Mouse (Mus musculus): Measurements from ENCODE around the gene Ptpn13. TPM values are rescaled to one million over a fixed set of nuclear protein-coding genes. Genes with fewer than 3 reads are reported as not detected.

Gene Ptpn13
- total and polyA plus RNA-seq, 3 experiments: 15.1 to 43.6 (median 15.5) TPM

GRCm38 (mm10) chr5:103541542-103541941 is 116.5 kb downstream of the Ptpn13 start:
- H3K9me3 ChIP-seq (replicated peaks; ENCODE audit: insufficient read depth, low read length): no peaks in the 10 kb centered on the region
- no peaks in the 10 kb centered on the region for H3K79me2 ChIP-seq (ENCODE audit: control insufficient read depth, insufficient read depth, low read length, poor library complexity)
- H3K4me3 ChIP-seq (ENCODE audit: control insufficient read depth in 1 of 2, insufficient read depth in 1 of 2, low read depth in 2 of 2, low read length in 2 of 2): no peak overlapping the region
- H3K36me3 ChIP-seq (ENCODE audit: control insufficient read depth in 1 of 2, insufficient read depth in 2 of 2, low read length in 2 of 2): no peaks in the 10 kb centered on the region; a peak in 2 of 4 replicates
- H3K9ac ChIP-seq (ENCODE audit: control insufficient read depth, low read depth, low read length, poor library complexity, severe bottlenecking): no peak overlapping the region
- no peak for TF ChIP-seq SMC3 (IDR thresholded peaks at IDR 0.05; ENCODE audit: low read depth, low read length)
- TF ChIP-seq ELF1 (IDR thresholded peaks at IDR 0.05; ENCODE audit: low read depth, low read length): no peak
- no peak for TF ChIP-seq E2F4 (IDR thresholded peaks at IDR 0.05; ENCODE audit: borderline replicate concordance, low read depth, low read length)
- TF ChIP-seq ETS1 (IDR thresholded peaks at IDR 0.05; ENCODE audit: low read depth, low read length): no peak
- TF ChIP-seq ZKSCAN1 (IDR thresholded peaks at IDR 0.05; ENCODE audit: low read depth, low read length): no peak
- TF ChIP-seq ZNF384 (IDR thresholded peaks at IDR 0.05; ENCODE audit: low read depth, low read length): no peak
- TF ChIP-seq MYC (IDR thresholded peaks at IDR 0.05; ENCODE audit: low read depth, low read length): no peak
- TF ChIP-seq RCOR1 (IDR thresholded peaks at IDR 0.05; ENCODE audit: low read depth, low read length): no peak
- no peak for TF ChIP-seq MAZ (IDR thresholded peaks at IDR 0.05; ENCODE audit: low read depth, low read length)
- TF ChIP-seq HCFC1 (IDR thresholded peaks at IDR 0.05; ENCODE audit: low read depth, low read length): no peak
- TF ChIP-seq MYB (IDR thresholded peaks at IDR 0.05; ENCODE audit: low read depth, low read length): no peak
- TF ChIP-seq MEF2A (IDR thresholded peaks at IDR 0.05; ENCODE audit: extremely low read depth, insufficient replicate concordance, low read depth, low read length, poor library complexity, severe bottlenecking): no peak
- no peak for TF ChIP-seq GABPA (IDR thresholded peaks at IDR 0.05; ENCODE audit: low read depth, low read length)
- TF ChIP-seq POLR2AphosphoS5 (IDR thresholded peaks at IDR 0.05; ENCODE audit: borderline replicate concordance, low read depth, low read length): no peak
- TF ChIP-seq MXI1 (IDR thresholded peaks at IDR 0.05; ENCODE audit: low read depth, low read length): no peak
- no peak for TF ChIP-seq CHD2 (IDR thresholded peaks at IDR 0.05; ENCODE audit: low read length)
- no peak for TF ChIP-seq ZC3H11A (IDR thresholded peaks at IDR 0.05; ENCODE audit: low read depth, low read length)
- no peak for TF ChIP-seq EP300 (IDR thresholded peaks at IDR 0.05; ENCODE audit: low read depth in 1 of 2, low read length in 2 of 2)
- no peak for DNase-seq (ENCODE audit: low read depth, low spot score)
- H3K27ac ChIP-seq (ENCODE audit: control insufficient read depth, low read depth, low read length): no peak overlapping the region
- H3K4me1 ChIP-seq (ENCODE audit: control insufficient read depth in 1 of 2, insufficient read depth in 2 of 2, low read length in 2 of 2): no peaks in the 10 kb centered on the region
- H3K27me3 ChIP-seq (ENCODE audit: control insufficient read depth in 1 of 2, insufficient read depth in 2 of 2, low read length in 2 of 2): no peaks in the 10 kb centered on the region

- H3K36me3 ChIP-seq (ENCODE audit: control insufficient read depth in 1 of 2, insufficient read depth in 2 of 2, low read length in 2 of 2): no peaks in the 10 kb centered on the region
- DNase-seq (ENCODE audit: low read depth, low spot score): no peak
- no peak overlapping the region for H3K4me3 ChIP-seq (ENCODE audit: control insufficient read depth in 1 of 2, insufficient read depth in 1 of 2, low read depth in 2 of 2, low read length in 2 of 2)
- no peak overlapping the region for H3K27ac ChIP-seq (ENCODE audit: control insufficient read depth, low read depth, low read length)
- H3K27me3 ChIP-seq (ENCODE audit: control insufficient read depth in 1 of 2, insufficient read depth in 2 of 2, low read length in 2 of 2): no peaks in the 10 kb centered on the region
- TF ChIP-seq MYC (IDR thresholded peaks at IDR 0.05; ENCODE audit: low read depth, low read length): no peak
- no peak for TF ChIP-seq MAX (IDR thresholded peaks at IDR 0.05; ENCODE audit: low read length)
- TF ChIP-seq GABPA (IDR thresholded peaks at IDR 0.05; ENCODE audit: low read depth, low read length): no peak
- no peak for TF ChIP-seq CHD1 (IDR thresholded peaks at IDR 0.05; ENCODE audit: low read depth, low read length)
- no peak for TF ChIP-seq CTCF (IDR thresholded peaks at IDR 0.05 in 2 of 3, conservative IDR thresholded peaks at IDR 0.05 in 1 of 3; ENCODE audit: control insufficient read depth in 1 of 3, insufficient read depth in 1 of 3, low read depth in 2 of 3, low read length in 3 of 3, poor library complexity in 1 of 3, severe bottlenecking in 1 of 3)
- no peak for TF ChIP-seq MEF2A (IDR thresholded peaks at IDR 0.05; ENCODE audit: extremely low read depth, insufficient replicate concordance, low read depth, low read length, poor library complexity, severe bottlenecking)
- no peak for TF ChIP-seq BHLHE40 (IDR thresholded peaks at IDR 0.05; ENCODE audit: borderline replicate concordance, low read depth, low read length)
- H3K9me3 ChIP-seq (replicated peaks; ENCODE audit: insufficient read depth, low read length): no peaks in the 10 kb centered on the region
- H3K4me1 ChIP-seq (ENCODE audit: control insufficient read depth in 1 of 2, insufficient read depth in 2 of 2, low read length in 2 of 2): no peaks in the 10 kb centered on the region
- H3K9ac ChIP-seq (ENCODE audit: control insufficient read depth, low read depth, low read length, poor library complexity, severe bottlenecking): no peak overlapping the region
- no peaks in the 10 kb centered on the region for H3K79me2 ChIP-seq (ENCODE audit: control insufficient read depth, insufficient read depth, low read length, poor library complexity)
Observed at GRCm38 (mm10) chr5:103545381-103546000, 120.5 kb downstream of the Ptpn13 start.

All from MEL (cell line).